Mouse (Mus musculus): ENCODE data around the gene Mapk12. TPM values are rescaled to one million over a fixed set of nuclear protein-coding genes. Genes with fewer than 3 reads are reported as not detected.
A peak's percentile ranks its signal among the peaks of the same experiment; 100 is the strongest.

Mapk12 gene
- total RNA-seq (2021): 1 to 10 TPM; 7.4 to 9.2 TPM
- long read RNA-seq, experiment 1, partial matches to known transcripts: 1 of 12 reads
- long read RNA-seq, experiment 1, other reads (novel, unspliced or antisense): 8 of 12 reads
- long read RNA-seq, experiment 2, partial matches to known transcripts: 0 of 5 reads
- long read RNA-seq, experiment 2, other reads (novel, unspliced or antisense): 1 of 5 reads

GRCm38 (mm10) chr15:89140659-89141252 is at the start of gene Mapk12:
Mapk12 (minus strand) TSS chr15:89140703.
- peak; percentile 31 to 36 for DNase-seq (ENCODE audit: low spot score in 2 of 2)

- no peak for DNase-seq (ENCODE audit: low spot score in 2 of 2)
These were observed 44.4 kb upstream of the Mapk12 start for GRCm38 (mm10) chr15:89184937-89185227.

- no peak for DNase-seq (ENCODE audit: low spot score in 2 of 2)
These were observed 43.8 kb upstream of the Mapk12 start for GRCm38 (mm10) chr15:89184141-89184936.

GRCm38 (mm10) chr15:89182842-89183241 is 42.3 kb upstream of the Mapk12 start:
- no peak for DNase-seq (ENCODE audit: low spot score in 2 of 2)

- no peak for DNase-seq (ENCODE audit: low spot score in 2 of 2)
These were observed 41.8 kb upstream of the Mapk12 start for GRCm38 (mm10) chr15:89182328-89182741.

- no peak for DNase-seq (ENCODE audit: low spot score in 2 of 2)
These were observed 41.2 kb upstream of the Mapk12 start for GRCm38 (mm10) chr15:89181561-89182270.

GRCm38 (mm10) chr15:89180571-89181229 is 40.2 kb upstream of the Mapk12 start, which contains the start of gene Plxnb2:
Plxnb2 (minus strand) TSS chr15:89180788.
- DNase-seq (ENCODE audit: low spot score in 2 of 2): peak; percentile 63 to 78

- no peak for DNase-seq (ENCODE audit: low spot score in 2 of 2)
These were observed 39.6 kb upstream of the Mapk12 start for GRCm38 (mm10) chr15:89180081-89180541.

- no peak for DNase-seq (ENCODE audit: low spot score in 2 of 2)
These were observed 39.1 kb upstream of the Mapk12 start for GRCm38 (mm10) chr15:89179630-89179964.

GRCm38 (mm10) chr15:89178954-89179629 is 38.6 kb upstream of the Mapk12 start:
- no peak for DNase-seq (ENCODE audit: low spot score in 2 of 2)

GRCm38 (mm10) chr15:89178260-89178860 is 37.9 kb upstream of the Mapk12 start:
- DNase-seq (ENCODE audit: low spot score in 2 of 2): no peak

- DNase-seq (ENCODE audit: low spot score in 2 of 2): no peak
These were observed 37.2 kb upstream of the Mapk12 start for GRCm38 (mm10) chr15:89177576-89178259.

GRCm38 (mm10) chr15:89177121-89177520 is 36.6 kb upstream of the Mapk12 start:
- peak in 1 of 2 experiments; percentile 31 for DNase-seq (ENCODE audit: low spot score in 2 of 2)

- DNase-seq (ENCODE audit: low spot score in 2 of 2): no peak
These were observed 35.1 kb upstream of the Mapk12 start for GRCm38 (mm10) chr15:89175411-89176155.

- no peak for DNase-seq (ENCODE audit: low spot score in 2 of 2)
These were observed 34.4 kb upstream of the Mapk12 start for GRCm38 (mm10) chr15:89174889-89175339.

- peak in 1 of 2 experiments; percentile 35 for DNase-seq (ENCODE audit: low spot score in 2 of 2)
These were observed 33.4 kb upstream of the Mapk12 start for GRCm38 (mm10) chr15:89173906-89174214.

- DNase-seq (ENCODE audit: low spot score in 2 of 2): peak; percentile 27 to 31
These were observed 32.8 kb upstream of the Mapk12 start for GRCm38 (mm10) chr15:89173024-89173905.

Measured in left cerebral cortex, adult 18-20 months (tissue).